Mouse (Mus musculus): ENCODE results near the gene Galnt17. TPM values are rescaled to one million over a fixed set of nuclear protein-coding genes. Genes with fewer than 3 reads are reported as not detected.

Galnt17 gene
- polyA plus RNA-seq, 2 experiments, result 3.4 to 5.9 TPM

DNA sequence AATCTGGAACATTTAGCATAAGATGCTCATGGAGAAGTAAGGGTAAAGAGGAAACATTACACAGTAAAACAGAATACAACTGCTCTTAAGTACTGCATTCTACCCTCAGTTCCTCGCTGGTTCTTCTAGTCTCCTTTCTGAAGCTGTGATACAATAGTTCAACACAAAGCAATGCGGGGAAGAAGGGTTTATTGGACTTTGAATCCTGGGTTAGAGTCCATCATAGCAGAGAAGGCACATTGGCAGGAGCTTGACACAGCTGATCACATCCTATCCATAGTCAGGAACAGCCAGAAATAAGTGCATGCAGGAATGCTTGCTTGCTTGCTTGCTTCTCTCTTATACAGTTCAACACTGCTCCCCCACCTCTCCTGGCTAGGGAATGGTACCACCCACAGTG is 267.9 kb downstream of the Galnt17 start:
- WGBS, result 85% methylated on average over 2 of the region's 2 CpGs
- Histone ChIP-seq H3K36me3 (ENCODE audit: control insufficient read depth, insufficient read depth, low read length) (no peaks in the 10 kb centered on the region), H3K4me2 (replicated peaks; ENCODE audit: low read depth, low read length, severe bottlenecking) (no peak overlapping the region), H3K27ac (replicated peaks; ENCODE audit: low read depth, low read length) (no peak overlapping the region), H3K27me3 (ENCODE audit: control insufficient read depth, insufficient read depth, low read length) (no peaks in the 10 kb centered on the region), H3K9me3 (ENCODE audit: control insufficient read depth, low read length) (no peaks in the 10 kb centered on the region), H3K4me1 (ENCODE audit: control insufficient read depth, insufficient read depth, low read length) (no peaks in the 10 kb centered on the region), H3K4me3 (replicated peaks; ENCODE audit: low read length) (no peak overlapping the region), H3K9ac (ENCODE audit: low read depth, low read length, severe bottlenecking) (no peak overlapping the region)
- DNase-seq (ENCODE audit: low spot score) (no peak), ATAC-seq (ENCODE audit: low FRiP score, low read depth) (no peak)
- no peak for TF ChIP-seq POLR2A (IDR thresholded peaks at IDR 0.05; ENCODE audit: borderline replicate concordance, extremely low read depth, insufficient read depth, insufficient read length)

DNA sequence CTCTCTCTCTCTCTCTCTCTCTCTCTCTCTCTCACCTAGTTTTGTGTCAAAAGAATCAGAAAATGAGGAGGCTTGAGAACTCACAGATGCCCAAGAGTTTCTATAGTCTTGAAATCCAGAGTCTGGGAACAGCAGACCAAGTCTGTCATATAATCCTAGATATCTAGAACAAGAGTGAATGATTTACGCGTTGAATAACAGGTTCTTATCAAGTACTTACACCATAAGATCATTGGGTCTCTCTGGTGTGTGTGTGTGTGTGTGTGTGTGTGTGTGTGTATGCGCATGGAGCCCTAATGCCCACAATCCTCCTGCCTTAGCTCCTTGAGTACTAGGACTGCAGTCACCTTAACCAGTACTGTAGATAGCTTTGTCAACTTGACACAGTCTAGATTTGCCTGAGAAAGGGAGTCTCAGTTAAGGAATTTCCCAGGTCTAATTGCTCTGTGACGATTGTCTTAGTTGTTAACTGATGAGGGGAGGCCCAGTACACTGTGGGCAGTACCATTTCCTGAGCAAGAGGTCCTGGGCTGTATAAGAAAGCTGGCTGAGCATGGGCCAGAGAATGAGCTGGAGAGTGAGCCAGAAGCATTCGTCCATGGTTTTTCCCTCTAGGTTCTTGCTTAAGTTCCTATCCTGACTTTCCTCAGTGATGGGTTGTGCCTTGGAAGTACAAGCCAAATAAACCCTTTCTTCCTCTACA is 268.5 kb downstream of the Galnt17 start:
- Histone ChIP-seq H3K4me1 (ENCODE audit: control insufficient read depth, insufficient read depth, low read length) (no peaks in the 10 kb centered on the region), H3K4me3 (replicated peaks; ENCODE audit: low read length) (no peak overlapping the region), H3K4me2 (replicated peaks; ENCODE audit: low read depth, low read length, severe bottlenecking) (no peak overlapping the region), H3K27ac (replicated peaks; ENCODE audit: low read depth, low read length) (no peak overlapping the region), H3K9me3 (ENCODE audit: control insufficient read depth, low read length) (no peaks in the 10 kb centered on the region), H3K9ac (ENCODE audit: low read depth, low read length, severe bottlenecking) (no peak overlapping the region), H3K36me3 (ENCODE audit: control insufficient read depth, insufficient read depth, low read length) (no peaks in the 10 kb centered on the region), H3K27me3 (ENCODE audit: control insufficient read depth, insufficient read depth, low read length) (no peaks in the 10 kb centered on the region)
- WGBS, result 84% methylated on average over 5 of the region's 5 CpGs
- no peak for TF ChIP-seq POLR2A (IDR thresholded peaks at IDR 0.05; ENCODE audit: borderline replicate concordance, extremely low read depth, insufficient read depth, insufficient read length)
- ATAC-seq (ENCODE audit: low FRiP score, low read depth) (no peak), DNase-seq (ENCODE audit: low spot score) (no peak)

DNA sequence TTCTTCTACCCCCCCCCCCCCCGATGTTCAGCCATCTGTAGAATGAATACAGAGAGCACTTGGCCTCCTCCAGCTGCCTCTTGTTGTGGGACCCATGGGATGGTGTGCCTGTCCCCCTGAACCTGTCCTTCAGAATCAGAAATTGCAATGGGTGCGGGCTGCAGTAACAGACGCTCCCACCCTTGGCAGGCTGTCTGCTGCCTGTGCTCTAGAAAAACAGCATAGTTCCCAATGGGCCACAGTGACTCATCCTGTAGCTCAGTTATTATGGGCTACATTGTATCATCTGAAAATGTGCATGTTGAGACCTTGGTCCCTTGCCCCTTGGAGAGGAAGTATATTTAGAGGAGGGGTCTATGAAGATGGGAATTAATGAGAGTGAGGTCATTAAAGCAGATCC is 283.8 kb downstream of the Galnt17 start:
- WGBS, result 93% methylated on average over 3 of the region's 3 CpGs
- Histone ChIP-seq H3K4me3 (replicated peaks; ENCODE audit: low read length) (no peak overlapping the region), H3K36me3 (ENCODE audit: control insufficient read depth, insufficient read depth, low read length) (no peaks in the 10 kb centered on the region), H3K9ac (ENCODE audit: low read depth, low read length, severe bottlenecking) (no peak overlapping the region), H3K9me3 (ENCODE audit: control insufficient read depth, low read length) (no peaks in the 10 kb centered on the region), H3K27ac (replicated peaks; ENCODE audit: low read depth, low read length) (no peak overlapping the region), H3K4me1 (ENCODE audit: control insufficient read depth, insufficient read depth, low read length) (no peaks in the 10 kb centered on the region), H3K4me2 (replicated peaks; ENCODE audit: low read depth, low read length, severe bottlenecking) (no peak overlapping the region), H3K27me3 (ENCODE audit: control insufficient read depth, insufficient read depth, low read length) (no peaks in the 10 kb centered on the region)
- TF ChIP-seq POLR2A (IDR thresholded peaks at IDR 0.05; ENCODE audit: borderline replicate concordance, extremely low read depth, insufficient read depth, insufficient read length), result no peak
- DNase-seq (ENCODE audit: low spot score) (no peak), ATAC-seq (ENCODE audit: low FRiP score, low read depth) (no peak)

DNA sequence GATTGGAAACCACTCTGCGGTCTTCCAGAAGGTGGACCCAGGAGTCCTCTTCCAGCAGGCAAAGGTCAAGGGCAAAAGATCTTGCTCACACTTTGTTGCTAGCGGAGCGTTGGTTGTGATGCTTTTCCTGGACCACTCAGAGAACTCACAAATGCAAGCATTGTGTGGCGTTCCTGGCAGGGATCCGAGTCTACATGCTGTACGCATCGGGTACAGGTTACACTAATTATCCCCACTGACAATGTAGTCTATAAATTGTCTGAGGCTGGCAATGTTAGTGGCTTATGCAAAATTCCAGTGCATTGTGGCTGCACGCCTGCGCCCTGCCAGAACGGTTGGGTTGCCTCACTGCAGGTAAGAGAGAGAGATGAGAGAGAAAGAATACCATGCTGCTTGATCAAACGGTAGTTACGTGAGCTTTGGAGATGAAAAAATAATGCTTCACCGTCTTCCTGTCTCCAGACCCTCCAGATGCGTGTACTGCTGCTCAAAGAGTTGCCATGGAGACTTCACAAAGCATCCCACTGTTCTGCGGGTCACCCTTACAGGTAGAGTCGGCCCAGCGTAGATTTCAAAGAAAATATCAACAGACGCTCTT is 285.8 kb downstream of the Galnt17 start:
- Histone ChIP-seq H3K36me3 (ENCODE audit: control insufficient read depth, insufficient read depth, low read length) (no peaks in the 10 kb centered on the region), H3K4me3 (replicated peaks; ENCODE audit: low read length) (no peak overlapping the region), H3K27ac (replicated peaks; ENCODE audit: low read depth, low read length) (no peak overlapping the region), H3K9me3 (ENCODE audit: control insufficient read depth, low read length) (no peaks in the 10 kb centered on the region), H3K4me1 (ENCODE audit: control insufficient read depth, insufficient read depth, low read length) (no peaks in the 10 kb centered on the region), H3K27me3 (ENCODE audit: control insufficient read depth, insufficient read depth, low read length) (no peaks in the 10 kb centered on the region), H3K9ac (ENCODE audit: low read depth, low read length, severe bottlenecking) (no peak overlapping the region), H3K4me2 (replicated peaks; ENCODE audit: low read depth, low read length, severe bottlenecking) (no peak overlapping the region)
- no peak for ATAC-seq (ENCODE audit: low FRiP score, low read depth)
- no peak for DNase-seq (ENCODE audit: low spot score)
- WGBS, result 76% methylated on average over 18 of the region's 18 CpGs
- TF ChIP-seq POLR2A (IDR thresholded peaks at IDR 0.05; ENCODE audit: borderline replicate concordance, extremely low read depth, insufficient read depth, insufficient read length), result no peak

DNA sequence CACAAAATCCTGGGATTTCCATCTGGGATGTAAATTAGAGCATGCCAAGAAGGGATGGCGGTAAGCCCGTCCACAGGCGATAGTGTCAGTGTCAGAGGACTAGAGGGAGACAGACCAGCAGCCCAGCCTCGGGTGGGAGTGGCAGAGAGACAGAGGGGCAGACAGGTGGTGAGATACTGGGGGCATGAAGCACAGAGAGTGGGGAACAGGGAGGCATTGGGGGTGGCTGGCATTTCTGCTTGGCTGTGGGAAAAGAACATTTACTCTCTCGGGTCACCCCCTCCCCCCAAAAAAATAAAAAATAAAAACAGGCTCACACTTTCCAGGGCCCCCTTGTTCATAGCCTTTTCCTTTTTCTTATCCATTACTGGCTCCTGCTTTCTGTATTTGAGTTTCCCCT is 287.4 kb downstream of the Galnt17 start:
- no peaks in the 10 kb centered on the region for H3K36me3 ChIP-seq (ENCODE audit: control insufficient read depth, insufficient read depth, low read length)
- H3K27ac ChIP-seq (replicated peaks; ENCODE audit: low read depth, low read length), result no peak overlapping the region
- DNase-seq (ENCODE audit: low spot score), result no peak
- no peaks in the 10 kb centered on the region for H3K27me3 ChIP-seq (ENCODE audit: control insufficient read depth, insufficient read depth, low read length)
- TF ChIP-seq POLR2A (IDR thresholded peaks at IDR 0.05; ENCODE audit: borderline replicate concordance, extremely low read depth, insufficient read depth, insufficient read length), result no peak
- no peak for ATAC-seq (ENCODE audit: low FRiP score, low read depth)
- H3K9ac ChIP-seq (ENCODE audit: low read depth, low read length, severe bottlenecking), result no peak overlapping the region
- 77% methylated on average over 5 of the region's 5 CpGs for WGBS
- no peak overlapping the region for H3K4me3 ChIP-seq (replicated peaks; ENCODE audit: low read length)
- H3K9me3 ChIP-seq (ENCODE audit: control insufficient read depth, low read length), result no peaks in the 10 kb centered on the region
- no peak overlapping the region for H3K4me2 ChIP-seq (replicated peaks; ENCODE audit: low read depth, low read length, severe bottlenecking)
- H3K4me1 ChIP-seq (ENCODE audit: control insufficient read depth, insufficient read depth, low read length), result no peaks in the 10 kb centered on the region
